Mouse (Mus musculus) adrenal gland, postnatal 4 days (tissue): Measurements from ENCODE around the gene Ovol2. TPM values are rescaled to one million over a fixed set of nuclear protein-coding genes. Genes with fewer than 3 reads are reported as not detected.

Experiments used
- DNase-seq, 2 experiments: peaks; one replicate each; pipeline ENCODE4 v3.0.0; 2021 to 2022; ENCODE audit warnings: low spot score in 2 of 2, mixed read lengths in 2 of 2
- total RNA-seq, 2 experiments: library from RNA; stranded (reverse); gene quantifications; 2 replicates each; pipeline ENCODE4 v1.2.3; 2021

Ovol2 gene
- total RNA-seq, 2 experiments from 2014 or later, result 0.50 TPM; not detected in 1

DNA sequence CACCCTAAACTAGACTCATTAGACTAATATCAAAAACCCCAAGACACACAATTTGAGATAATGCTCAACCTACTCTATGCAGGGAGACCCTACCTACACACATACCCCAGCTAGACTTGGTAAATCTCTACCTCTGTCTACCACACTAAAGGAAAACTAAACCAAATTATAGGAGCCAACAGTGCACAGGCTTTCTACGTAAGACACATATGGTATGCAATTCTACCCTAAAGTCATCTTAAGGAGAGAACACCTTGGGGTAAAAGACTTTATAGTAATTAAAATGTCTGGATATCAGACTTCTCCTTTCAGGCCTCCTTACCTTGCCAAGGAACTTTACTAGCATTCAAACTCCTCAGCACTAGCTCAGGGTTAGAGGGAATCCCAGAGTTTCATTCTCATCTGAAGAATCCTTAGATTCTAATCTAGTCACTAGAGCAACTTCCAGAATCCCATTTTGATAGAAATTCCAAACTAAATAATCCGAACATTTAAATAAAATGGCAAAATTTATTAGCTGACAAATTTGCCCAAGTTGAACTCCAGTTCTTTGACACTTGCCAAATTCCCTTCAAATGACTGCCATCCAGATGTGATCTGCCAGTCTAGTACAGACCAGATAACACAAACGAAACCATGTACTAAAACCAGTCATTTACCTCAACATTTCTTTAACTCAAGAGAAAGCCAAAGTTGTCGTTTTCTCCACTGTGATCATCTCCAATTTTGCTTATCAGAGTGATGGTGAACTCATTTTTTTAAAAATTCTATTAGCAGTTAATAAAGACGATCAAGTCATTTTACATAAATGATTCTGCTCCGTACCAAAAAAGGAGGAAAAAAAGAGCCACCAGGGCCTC, 63.3 kb downstream of the Ovol2 start:
- DNase-seq, result no peak

DNA sequence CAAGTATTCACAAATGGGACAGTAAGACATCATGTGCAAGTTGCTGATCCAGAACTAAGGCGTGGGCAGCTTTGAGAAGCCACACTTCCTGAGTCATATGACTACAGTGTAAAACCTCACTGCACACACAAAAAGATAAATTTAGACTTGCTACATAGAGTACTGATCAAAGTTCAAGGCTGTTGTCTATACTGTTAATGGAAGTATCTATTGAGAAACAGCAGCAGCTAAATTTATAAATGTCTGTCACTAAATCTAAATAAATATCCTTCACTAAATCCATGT, 64.3 kb downstream of the Ovol2 start:
- no peak for DNase-seq

DNA sequence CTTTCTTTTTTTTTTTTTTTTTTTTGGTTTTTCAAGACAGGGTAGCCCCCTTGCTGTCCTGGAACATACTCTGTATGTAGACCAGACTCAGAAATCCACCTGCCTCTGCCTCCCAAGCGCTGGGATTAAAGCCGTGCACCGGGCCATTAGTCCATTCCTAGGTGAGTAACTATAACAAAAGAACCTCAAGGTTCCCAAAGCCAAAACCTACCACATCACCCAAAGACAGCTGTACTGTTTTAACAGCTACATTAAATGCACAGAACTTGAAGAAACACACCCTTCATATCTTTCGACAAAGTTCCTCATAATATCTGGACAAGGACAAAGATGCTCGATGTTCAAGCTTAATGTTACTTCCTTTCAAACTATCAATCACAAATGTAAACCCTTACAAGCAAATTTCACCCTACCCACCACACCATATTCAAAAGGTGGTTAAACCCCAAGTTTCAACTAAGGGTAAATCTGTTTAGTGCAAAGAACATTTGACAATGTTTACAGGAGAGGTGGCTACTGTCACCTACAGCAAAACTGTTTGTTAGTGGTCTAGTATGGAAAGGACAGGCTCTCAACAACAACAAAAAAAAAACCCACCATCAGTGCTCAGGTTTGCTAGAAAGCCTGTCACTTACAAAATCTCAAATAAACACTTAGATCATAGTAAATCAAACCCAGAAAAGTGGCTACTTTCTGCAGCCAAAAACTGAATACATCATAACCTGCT, 64.8 kb downstream of the Ovol2 start:
- no peak for DNase-seq

DNA sequence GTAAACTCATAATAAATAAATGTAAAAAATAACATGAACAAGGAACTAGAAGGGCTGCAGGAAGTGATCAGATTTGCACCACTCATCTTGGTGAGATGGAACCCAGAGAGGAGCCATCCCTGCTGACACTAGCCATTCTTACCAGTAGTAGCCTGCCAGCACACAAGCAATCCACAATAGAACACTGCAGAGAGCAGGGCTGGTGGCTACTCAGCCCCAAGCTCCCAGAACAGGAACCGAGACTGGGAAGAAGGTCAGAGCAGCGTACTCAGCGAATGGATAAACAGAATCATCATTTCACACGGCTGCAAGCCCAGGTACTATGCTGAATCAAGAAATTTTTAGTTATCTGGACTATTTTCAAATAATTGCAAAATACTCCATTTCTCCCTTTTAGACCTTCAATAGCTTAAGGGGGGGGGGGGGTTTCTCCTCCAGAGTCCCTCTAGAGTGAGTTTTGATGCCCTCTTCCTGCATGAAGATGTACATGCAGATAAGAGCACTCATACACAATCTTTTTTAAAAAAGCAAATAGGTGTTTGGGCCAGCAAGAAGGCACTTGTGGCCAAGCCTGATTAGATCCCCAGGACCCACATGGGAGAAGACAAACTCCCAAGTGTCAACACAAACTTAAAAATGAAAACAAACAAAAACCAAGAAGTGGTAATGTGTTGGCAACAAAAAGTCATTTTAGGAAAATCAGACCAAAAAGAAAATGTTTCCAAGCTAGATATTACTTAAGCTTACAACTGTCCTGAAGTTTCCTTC, 65.8 kb downstream of the Ovol2 start:
- DNase-seq, result no peak

DNA sequence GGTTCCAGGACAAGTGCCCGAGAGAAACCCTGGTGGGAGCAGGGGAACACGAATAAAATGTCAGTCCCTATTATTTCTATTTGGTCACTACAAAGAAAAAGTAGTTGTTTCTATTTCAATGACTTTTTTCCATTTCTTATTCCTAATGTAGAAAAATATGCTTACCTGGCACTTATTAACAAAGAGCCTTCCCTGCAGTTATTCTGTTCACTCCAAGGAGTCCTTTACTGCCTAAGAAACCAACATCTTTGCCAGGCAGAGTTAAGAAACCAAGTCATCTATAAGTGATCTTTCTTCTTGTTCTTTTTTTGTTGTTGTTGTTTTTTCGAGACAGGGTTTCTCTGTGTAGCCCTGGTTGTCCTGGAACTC, 66.8 kb downstream of the Ovol2 start:
- no peak for DNase-seq

DNA sequence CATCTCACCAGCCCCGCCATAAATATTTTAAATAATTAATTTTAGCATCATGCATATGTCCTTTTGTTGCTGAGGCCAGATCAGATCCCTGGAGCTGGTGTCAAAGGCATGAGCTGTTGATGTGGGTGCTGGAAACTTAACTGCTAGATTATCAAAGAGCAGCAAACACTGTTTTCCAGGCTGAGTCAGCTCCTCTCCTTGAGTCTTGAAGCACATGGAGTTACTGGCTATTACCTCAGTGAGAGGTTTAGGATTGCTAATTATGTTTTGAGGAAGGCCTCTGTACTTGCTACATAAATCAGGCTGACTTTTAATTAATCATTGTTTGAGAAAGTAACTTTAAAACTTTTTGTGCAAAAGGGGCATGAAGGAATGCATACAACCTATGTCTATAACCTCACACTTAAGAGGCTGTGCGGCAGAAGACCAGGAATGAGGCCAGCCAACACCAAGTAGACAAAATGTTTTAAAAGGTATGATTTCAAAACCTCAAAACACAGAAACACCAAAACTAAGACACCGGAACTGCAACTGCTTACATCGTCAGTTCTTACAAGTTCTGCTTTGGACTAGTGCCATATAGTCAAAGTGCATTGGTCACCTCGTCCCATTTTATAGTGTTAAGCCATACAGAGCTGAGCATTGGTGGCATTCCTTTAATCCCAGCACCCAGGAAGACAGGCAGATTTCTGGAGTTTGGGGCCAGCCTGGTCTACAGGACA, 67.4 kb downstream of the Ovol2 start:
- DNase-seq, result no peak

DNA sequence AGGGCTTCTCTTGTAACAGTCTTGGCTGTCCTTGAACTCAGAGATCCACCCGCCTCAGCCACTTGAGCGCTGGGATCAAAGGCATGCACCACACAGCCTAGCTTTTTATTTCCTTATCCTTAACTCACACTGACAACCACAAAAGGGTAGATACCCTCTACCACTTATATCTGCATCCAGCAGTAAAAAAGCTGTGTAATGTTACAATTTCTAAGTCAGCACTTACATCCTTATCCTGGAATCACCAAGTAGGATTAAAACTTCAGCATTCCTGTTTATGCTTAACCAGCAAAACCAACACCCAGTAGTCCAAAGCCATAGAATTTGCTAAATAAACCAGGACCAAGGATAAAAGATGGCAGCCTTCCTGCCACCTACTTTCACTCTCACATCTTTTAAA, 69.1 kb downstream of the Ovol2 start:
- DNase-seq, result no peak

Other genes with a start within 250 kb of the Ovol2 start
- gene Mgme1, start 61.5 kb downstream of the Ovol2 start, total RNA-seq, result 10 to 100 TPM; 16.5 to 17.1 TPM
- 100 to 1,000 TPM; 136 to 138 TPM for gene Snx5, start 61.2 kb downstream of the Ovol2 start, total RNA-seq
- 10 to 100 TPM; 40.4 to 40.5 TPM for gene Kat14, start 36.8 kb upstream of the Ovol2 start, total RNA-seq
- 10 to 100 TPM in 1 of 2 experiments, 1 to 10 TPM in 1; 3.4 to 11.8 TPM for gene Pet117, start 36.9 kb upstream of the Ovol2 start, total RNA-seq
- 1 to 10 TPM; 4.1 to 5.7 TPM for gene Dzank1, start 195.3 kb upstream of the Ovol2 start, total RNA-seq
- gene Polr3f, start 195.6 kb upstream of the Ovol2 start, total RNA-seq, result 10 to 100 TPM; 30.5 to 31.6 TPM
- 10 to 100 TPM; 36.2 to 37.7 TPM for gene Rbbp9, start 218.7 kb upstream of the Ovol2 start, total RNA-seq
- gene Sec23b, start 224.1 kb upstream of the Ovol2 start, total RNA-seq, result 10 to 100 TPM; 63.6 to 82.4 TPM